Mouse (Mus musculus) adrenal gland (tissue): ENCODE results near the gene Prkch.

ENCODE experiments used
- intact Hi-C: fragments of 180-260 bp; cut with DNase I; formaldehyde crosslinking; loops from one replicate; pipeline ENCODE4 v1.15.1; 2025

Gene Prkch

GRCm38 (mm10) chr12:73818801-73819200 lies 234.2 kb downstream of the Prkch start:
- intact Hi-C loops = no loop called here

GRCm38 (mm10) chr12:73821176-73821575 lies 236.6 kb downstream of the Prkch start:
- intact Hi-C loops = no loop called here

GRCm38 (mm10) chr12:73822331-73822730 lies 237.7 kb downstream of the Prkch start:
- intact Hi-C loops = no loop called here

GRCm38 (mm10) chr12:73824828-73825227 lies 240.2 kb downstream of the Prkch start:
- intact Hi-C loops = no loop called here
